Mouse (Mus musculus) heart, embryonic 14.5 days (tissue): ENCODE results near the gene Sncb. TPM values are rescaled to one million over a fixed set of nuclear protein-coding genes. Genes with fewer than 3 reads are reported as not detected.
"Not testable (repeated sequence)": the region's sequence is repeated elsewhere in the genome, so short reads cannot be mapped to it uniquely, and the experiment has no call there.

Experiments
- ATAC-seq: fragments of 200-750 bp; cut with Nextera tagmentation; 2 replicates; pipeline ENCODE4 v1.8.0; 2017; ENCODE audit warnings: low read depth, moderate TSS enrichment; ENCODE audit not compliant: insufficient number of reproducible peaks, insufficient read depth, low FRiP score
- H3K27ac ChIP-seq, 2 experiments: fragments of 200-500 bp in 1 of 2; fragments of 300-500 bp in 1 of 2; sonication (generic) in 1 of 2; replicated peaks in 1 of 2; 2 replicates each; pipeline ENCODE4 v1.5.1; 2012 to 2014; ENCODE audit warnings: low read depth in 2 of 2, low read length in 2 of 2, control low read depth in 1 of 2, mild to moderate bottlenecking in 1 of 2, mixed read lengths in 1 of 2; ENCODE audit not compliant: control insufficient read depth in 1 of 2, insufficient read depth in 1 of 2
- H3K27me3 ChIP-seq: fragments of 300-500 bp; sonication (generic); 2 replicates; pipeline ENCODE4 v1.6.1; 2014; ENCODE audit warnings: mild to moderate bottlenecking, low read length, control low read depth; ENCODE audit not compliant: control insufficient read depth, insufficient read depth
- H3K36me3 ChIP-seq: fragments of 300-500 bp; sonication (generic); 2 replicates; pipeline ENCODE4 v1.6.1; 2014; ENCODE audit warnings: mild to moderate bottlenecking, control low read depth, low read length, mixed read lengths; ENCODE audit not compliant: control insufficient read depth, insufficient read depth
- H3K4me1 ChIP-seq, 2 experiments: fragments of 200-500 bp in 1 of 2; fragments of 300-500 bp in 1 of 2; sonication (generic) in 1 of 2; 2 replicates each; pipeline ENCODE4 v1.6.1; 2012 to 2014; ENCODE audit warnings: low read length in 2 of 2, control low read depth in 1 of 2, mixed read lengths in 1 of 2; ENCODE audit not compliant: control insufficient read depth in 2 of 2, insufficient read depth in 2 of 2
- H3K4me2 ChIP-seq: fragments of 300-500 bp; sonication (generic); 2 replicates; pipeline ENCODE4 v1.6.1; 2014; ENCODE audit warnings: mild to moderate bottlenecking, low read length
- H3K4me3 ChIP-seq, 2 experiments: fragments of 200-500 bp in 1 of 2; fragments of 300-500 bp in 1 of 2; sonication (generic) in 1 of 2; 2 replicates each; pipeline ENCODE4 v1.5.1; 2012 to 2014; ENCODE audit warnings: low read length in 2 of 2, mild to moderate bottlenecking in 2 of 2, control low read depth in 1 of 2, low read depth in 1 of 2, moderate library complexity in 1 of 2; ENCODE audit not compliant: control insufficient read depth in 1 of 2, insufficient read depth in 1 of 2
- H3K9ac ChIP-seq: fragments of 300-500 bp; sonication (generic); 2 replicates; pipeline ENCODE4 v1.6.1; 2014; ENCODE audit warnings: mild to moderate bottlenecking, low read length
- H3K9me3 ChIP-seq: fragments of 300-500 bp; sonication (generic); 2 replicates; pipeline ENCODE4 v1.6.1; 2016; ENCODE audit warnings: low read length, control low read depth; ENCODE audit not compliant: control insufficient read depth
- WGBS: fragments of 180-500 bp; shearing (Covaris S2); extraction: QIAGEN DNeasy Blood & Tissue Kit; methylation state at CpG from one replicate; pipeline ENCODE4 v1.1.7; 2014; 5-methylcytosine and 5-hydroxymethylcytosine counted together
- polyA plus RNA-seq: library from polyadenylated mRNA; unstranded; fragments of >200 nt; fragmentation: Nextera tagmentation; extraction: Ambion mirVana; gene quantifications from 2 replicates; pipeline ENCODE4 v1.2.1, GENCODE M21; 2014

Gene Sncb
- polyA plus RNA-seq, 1 experiment from 2014 or later: not detected

- no peak overlapping the region for H3K27ac ChIP-seq
- H3K9ac ChIP-seq: no peak overlapping the region
- peaks cover 0 to 10% of the 10 kb centered on the region in 2 experiments; a peak in 3 of 4 replicates for H3K4me1 ChIP-seq
- no peaks in the 10 kb centered on the region for H3K9me3 ChIP-seq
- no peaks in the 10 kb centered on the region for H3K36me3 ChIP-seq
- H3K4me2 ChIP-seq: no peak overlapping the region
- 15% methylated on average over 21 of the region's 21 CpGs for WGBS
- ATAC-seq: no peak
- H3K4me3 ChIP-seq: no peak overlapping the region
- H3K27me3 ChIP-seq: peaks cover 38% of the 10 kb centered on the region
Measured at GRCm38 (mm10) chr13:54792259-54793230, 26.1 kb upstream of the Sncb start.

DNA sequence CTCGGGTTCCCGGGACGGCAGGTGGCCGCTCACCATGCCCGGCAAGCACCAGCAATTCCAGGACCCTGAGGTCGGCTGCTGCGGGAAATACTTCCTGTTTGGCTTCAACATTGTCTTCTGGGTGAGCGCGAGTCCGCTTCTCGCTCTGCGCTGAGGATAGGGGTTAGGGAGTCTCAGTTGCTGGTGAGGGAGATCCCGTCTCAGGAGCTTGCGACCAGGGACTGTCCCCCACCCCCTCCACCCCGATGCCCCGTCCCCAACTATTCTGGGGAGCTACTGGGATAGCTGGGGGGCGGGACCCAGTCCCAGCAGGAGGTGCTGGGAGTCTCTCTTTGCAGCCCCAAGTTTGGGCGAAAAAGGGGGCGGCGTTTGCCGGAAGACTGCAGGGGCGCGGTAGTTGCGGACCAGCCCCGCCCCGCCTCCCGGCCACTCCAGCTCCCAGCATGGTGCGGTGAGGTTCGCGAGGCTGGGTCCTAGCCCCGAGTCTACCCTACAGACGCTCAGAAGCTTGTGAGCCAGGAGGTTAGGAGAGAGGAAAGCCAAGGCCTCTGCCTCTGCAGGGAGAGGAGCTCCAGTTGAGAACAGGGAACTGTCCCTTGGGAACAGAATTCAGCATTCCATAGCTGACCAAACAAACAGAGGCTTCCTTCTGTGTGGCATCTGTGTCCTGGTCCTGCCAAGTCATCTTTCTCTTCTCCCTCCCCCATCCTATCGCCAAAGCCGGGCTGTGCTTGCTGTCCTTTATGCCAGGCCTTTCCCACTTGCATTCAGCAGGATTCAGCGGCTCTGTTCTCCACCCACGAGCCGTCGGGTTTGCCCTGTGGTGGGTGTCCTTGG, 23.4 kb upstream of the Sncb start:
- 2% methylated on average over 37 of the region's 38 CpGs for WGBS

DNA sequence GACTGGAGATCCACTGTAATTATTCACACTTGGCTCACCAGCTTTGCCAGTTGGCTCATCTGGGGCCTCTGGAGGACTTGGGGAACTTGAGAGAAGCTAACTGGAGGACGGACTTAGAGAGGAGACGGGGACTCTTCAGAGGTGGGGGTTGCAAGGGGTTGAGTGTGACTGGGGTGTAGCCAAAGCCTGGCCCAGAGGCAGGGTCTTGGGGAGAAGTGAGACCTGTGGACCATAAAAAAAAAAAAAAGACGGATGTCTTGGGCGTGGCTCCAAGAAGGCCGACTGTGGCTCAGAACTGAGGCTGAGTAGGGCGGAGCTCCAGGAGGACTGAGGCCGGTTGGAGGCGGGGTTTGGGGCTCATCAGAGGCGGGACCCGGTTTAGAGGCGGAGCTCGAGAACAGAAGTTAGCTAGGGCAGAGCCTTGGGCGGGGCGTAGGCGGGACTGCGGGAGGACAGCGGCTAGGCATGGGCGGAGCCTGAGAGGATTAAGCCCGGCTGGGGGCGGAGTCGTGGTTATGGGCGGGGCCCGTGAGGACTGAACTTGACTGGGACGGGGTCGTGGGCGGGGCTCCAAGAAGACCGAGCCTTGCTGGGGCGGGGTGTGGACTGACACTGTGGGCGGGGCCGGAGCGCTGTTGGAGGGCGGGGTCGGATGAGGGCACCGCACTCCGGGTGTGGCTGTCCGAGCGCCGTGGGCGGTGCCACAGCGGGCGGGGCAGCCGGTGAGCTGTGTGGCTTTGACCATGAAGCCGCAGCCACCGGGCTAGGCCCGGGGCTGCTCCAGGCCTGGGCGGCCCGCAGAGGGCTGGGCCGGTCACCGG, 22.6 kb upstream of the Sncb start, which contains the start of gene Tspan17:
Gene Tspan17, plus strand, starts transcription at position 638 of the 821 bp plus-strand sequence.
- WGBS: 2% methylated on average over 44 of the region's 49 CpGs
- Histone ChIP-seq H3K27ac (no peak within 1 kb of the TSS), H3K27me3 (peaks cover 30% of the 10 kb centered on the region)

More for the DNA sequence above, 23.4 kb upstream of the Sncb start:
- Histone ChIP-seq H3K9ac (peak overlapping the region; percentile 55), H3K9me3 (no peaks in the 10 kb centered on the region), H3K4me2 (peak overlapping the region; percentile 95), H3K4me1 (peaks cover 0 to 10% of the 10 kb centered on the region in 2 experiments; a peak in 3 of 4 replicates), H3K4me3 (peak overlapping the region; percentile 56), H3K27ac (no peak overlapping the region), H3K27me3 (peaks cover 30% of the 10 kb centered on the region), H3K36me3 (no peaks in the 10 kb centered on the region)
- 0 out of 2 replicates have a peak, but pooled peaks have one; percentile 32 for ATAC-seq

DNA sequence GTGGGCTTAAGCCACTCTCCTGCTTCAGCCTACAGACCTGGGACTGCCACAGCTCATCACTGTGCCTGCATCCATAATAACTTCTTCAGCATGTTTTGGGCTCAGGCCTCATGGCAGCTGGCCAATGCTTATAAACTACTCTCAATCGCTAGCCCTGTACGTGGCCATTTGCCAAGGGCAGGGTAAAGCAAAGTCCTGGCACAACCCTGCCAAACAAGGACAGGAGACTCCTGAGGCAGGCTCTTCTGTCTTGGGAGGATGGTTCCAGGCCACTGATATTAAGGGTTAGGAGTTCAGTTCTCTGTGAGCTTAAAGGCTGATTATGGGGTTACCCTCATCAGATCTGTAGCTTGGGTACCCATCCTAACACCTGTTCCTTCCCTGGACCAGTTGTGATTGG, 21.2 kb upstream of the Sncb start:
- ATAC-seq, H3K9ac ChIP-seq, H3K4me1 ChIP-seq, H3K9me3 ChIP-seq, H3K4me2 ChIP-seq, H3K4me3 ChIP-seq, H3K36me3 ChIP-seq, H3K27ac ChIP-seq: not testable (repeated sequence)
- WGBS: 56% methylated on average over 2 of the region's 2 CpGs
- H3K27me3 ChIP-seq: peaks cover 23% of the 10 kb centered on the region

More for the DNA sequence above, 22.6 kb upstream of the Sncb start, which contains the start of gene Tspan17:
- Histone ChIP-seq H3K36me3 (no peaks in the 10 kb centered on the region), H3K4me2 (peak within 1 kb of the TSS; percentile 95), H3K9ac (peak within 1 kb of the TSS; percentile 55), H3K4me1 (peaks cover 0 to 10% of the 10 kb centered on the region in 2 experiments; a peak in 3 of 4 replicates), H3K9me3 (no peaks in the 10 kb centered on the region), H3K4me3 (peak within 1 kb of the TSS; percentile 56)
- peak; percentile 80 for ATAC-seq

DNA sequence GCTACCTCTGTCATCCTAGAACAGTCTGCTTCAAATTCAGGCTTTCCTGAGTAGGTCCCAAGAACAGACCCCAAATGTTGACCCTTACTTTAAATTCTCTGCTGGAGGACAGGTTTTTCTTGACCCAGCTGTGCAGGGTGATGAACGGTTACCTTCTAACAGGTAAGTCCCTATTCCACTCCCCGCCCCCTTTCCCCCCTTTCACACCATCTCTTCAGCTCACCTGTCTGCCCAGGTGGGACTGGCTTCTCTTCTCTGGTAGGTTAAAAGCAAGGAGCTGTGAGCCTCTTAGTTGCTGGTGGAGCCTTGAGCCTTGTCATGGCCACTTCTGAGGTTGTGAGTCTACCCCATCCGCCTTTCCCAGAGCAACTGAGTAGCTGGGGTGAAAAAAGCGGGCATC, 17.3 kb upstream of the Sncb start, which contains the start of gene Eif4e1b:
Gene Eif4e1b, plus strand, starts transcription at position 301 of the 400 bp plus-strand sequence.
- WGBS: 77% methylated on average over 4 of the region's 4 CpGs
- no peaks in the 10 kb centered on the region for H3K9me3 ChIP-seq
- ATAC-seq: no peak
- no peak within 1 kb of the TSS for H3K4me2 ChIP-seq
- H3K4me3 ChIP-seq: no peak within 1 kb of the TSS
- H3K4me1 ChIP-seq: no peaks in the 10 kb centered on the region
- no peaks in the 10 kb centered on the region for H3K36me3 ChIP-seq
- no peaks in the 10 kb centered on the region for H3K27me3 ChIP-seq
- no peak within 1 kb of the TSS for H3K9ac ChIP-seq
- no peak within 1 kb of the TSS for H3K27ac ChIP-seq

DNA sequence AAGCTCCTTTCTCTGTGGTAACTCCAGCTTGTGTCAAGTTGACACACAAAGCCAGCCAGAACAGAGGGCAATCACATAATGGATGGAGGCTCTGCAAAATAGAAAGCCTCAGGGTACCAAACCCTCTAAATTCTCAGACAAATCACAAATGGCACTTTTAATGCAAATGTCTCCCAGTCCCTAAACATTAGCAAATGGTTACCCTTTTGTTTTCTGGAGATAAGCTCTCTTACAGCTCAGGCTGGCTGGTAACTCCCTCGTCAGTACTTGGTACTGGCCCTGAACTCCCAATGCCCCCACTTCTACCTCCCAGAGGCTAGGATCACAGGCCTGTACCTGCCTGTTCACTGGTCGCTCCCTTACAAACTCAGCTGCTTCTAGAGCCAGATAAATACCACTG, 16.8 kb upstream of the Sncb start:
- H3K27ac ChIP-seq: no peak overlapping the region
- H3K27me3 ChIP-seq: no peaks in the 10 kb centered on the region
- no peak overlapping the region for H3K4me3 ChIP-seq
- H3K4me1 ChIP-seq: no peaks in the 10 kb centered on the region
- H3K9me3 ChIP-seq: no peaks in the 10 kb centered on the region
- H3K4me2 ChIP-seq: no peak overlapping the region
- 55% methylated on average over 2 of the region's 2 CpGs for WGBS
- no peaks in the 10 kb centered on the region for H3K36me3 ChIP-seq
- no peak for ATAC-seq
- no peak overlapping the region for H3K9ac ChIP-seq
